Mouse (Mus musculus) layer of hippocampus, postnatal 14 days (tissue): ENCODE results near the gene Vmn2r72. TPM values are rescaled to one million over a fixed set of nuclear protein-coding genes. Genes with fewer than 3 reads are reported as not detected.

Source experiments
- DNase-seq, 2 experiments: peaks; one replicate each; pipeline ENCODE4 v3.0.0; 2021 to 2022; ENCODE audit warnings: low spot score in 2 of 2, mixed read lengths in 1 of 2
- long read RNA-seq, 2 experiments: library from polyadenylated mRNA; stranded (forward); transcript quantifications; one replicate each; pipeline ENCODE4 v2.0.0; 2021
- total RNA-seq, 2 experiments: library from RNA; stranded (reverse); gene quantifications; 2 replicates each; pipeline ENCODE4 v1.2.3; 2021

Gene Vmn2r72
- total RNA-seq, result not detected
- long read RNA-seq, experiment 1, result 0 reads
- long read RNA-seq, experiment 2, result 0 reads

GRCm38 (mm10) chr7:85754997-85755396, at the start of gene Vmn2r72:
Gene Vmn2r72, minus strand, starts transcription at chr7:85755097.
- DNase-seq, result no peak

Other genes starting within 250 kb of the Vmn2r72 start
- not detected for gene Vmn2r71, start 192.0 kb downstream of the Vmn2r72 start, total RNA-seq
- not detected for gene Vmn2r70, start 185.9 kb downstream of the Vmn2r72 start, total RNA-seq
- gene Vmn2r73, start 121.2 kb upstream of the Vmn2r72 start, total RNA-seq, result not detected
- gene Vmn2r74, start 206.5 kb upstream of the Vmn2r72 start, total RNA-seq, result not detected